Mouse (Mus musculus) heart, adult 2 months (tissue): ENCODE measurements around the gene Tymp.

Experiments
- CTCF ChIP-seq: fragments of 200-600 bp; IDR thresholded peaks from 2 replicates; pipeline ENCODE4 v1.8.1; 2022; ENCODE audit warnings: antibody characterized with exemption, mild to moderate bottlenecking, moderate library complexity
- POLR2A ChIP-seq: fragments of 200-500 bp; IDR thresholded peaks from 2 replicates; pipeline ENCODE4 v1.6.1; 2011; ENCODE audit warnings: mild to moderate bottlenecking, low read depth, low read length, control low read depth; ENCODE audit not compliant: insufficient read depth

DNA sequence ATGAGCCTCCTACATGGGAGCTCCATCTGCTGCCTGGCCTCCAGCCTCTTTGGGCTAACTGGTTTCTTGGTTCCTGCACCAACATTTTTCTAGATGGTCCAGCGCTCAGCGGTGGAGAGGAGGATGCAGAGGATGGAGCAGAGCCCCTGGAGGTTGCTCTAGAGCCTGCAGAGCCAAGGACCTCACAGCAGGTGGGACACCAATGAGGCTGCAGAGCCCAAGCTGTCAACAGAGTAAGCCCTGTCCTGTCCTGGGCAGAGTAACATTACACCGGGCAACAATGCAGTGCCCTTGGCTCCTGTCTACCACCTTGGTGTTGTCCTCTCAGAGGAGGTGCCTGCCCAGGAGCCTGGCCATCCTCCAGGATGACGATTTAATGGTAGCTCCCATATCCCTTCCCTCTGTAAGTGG, 11.7 kb downstream of the Tymp start:
- TF ChIP-seq CTCF: no peak
- no peak for TF ChIP-seq POLR2A
